Mouse (Mus musculus) midbrain, embryonic 14.5 days (tissue): ENCODE measurements around the gene Gm5965. TPM values are rescaled to one million over a fixed set of nuclear protein-coding genes. Genes with fewer than 3 reads are reported as not detected.
"Not testable (repeated sequence)": the region's sequence is repeated elsewhere in the genome, so short reads cannot be mapped to it uniquely, and the experiment has no call there.

Experiments used
- ATAC-seq: fragments of 200-750 bp; cut with Nextera tagmentation; 2 replicates; pipeline ENCODE4 v1.8.0; 2017; ENCODE audit warnings: moderate number of reproducible peaks, moderate library complexity; ENCODE audit not compliant: low FRiP score, low TSS enrichment
- DNase-seq: peaks from one replicate; pipeline ENCODE4 v3.0.0-alpha.2; 2015
- H3K27ac ChIP-seq: fragments of 300-500 bp; sonication (generic); replicated peaks from 2 replicates; pipeline ENCODE4 v1.5.1; 2014; ENCODE audit warnings: mild to moderate bottlenecking, low read depth, low read length, moderate library complexity
- H3K27me3 ChIP-seq: fragments of 300-500 bp; sonication (generic); 2 replicates; pipeline ENCODE4 v1.6.1; 2014; ENCODE audit warnings: low read length, control low read depth, mixed read lengths; ENCODE audit not compliant: control insufficient read depth, insufficient read depth
- H3K36me3 ChIP-seq: fragments of 300-500 bp; sonication (generic); 2 replicates; pipeline ENCODE4 v1.6.1; 2014; ENCODE audit warnings: low read length, control low read depth; ENCODE audit not compliant: control insufficient read depth, insufficient read depth
- H3K4me1 ChIP-seq: fragments of 300-500 bp; sonication (generic); 2 replicates; pipeline ENCODE4 v1.6.1; 2014; ENCODE audit warnings: mild to moderate bottlenecking, antibody characterized with exemption, low read length, control low read depth; ENCODE audit not compliant: control insufficient read depth, insufficient read depth
- H3K4me2 ChIP-seq: fragments of 300-500 bp; sonication (generic); 2 replicates; pipeline ENCODE4 v1.6.1; 2014; ENCODE audit warnings: mild to moderate bottlenecking, low read length, moderate library complexity
- H3K4me3 ChIP-seq: fragments of 300-500 bp; sonication (generic); replicated peaks from 2 replicates; pipeline ENCODE4 v1.5.1; 2014; ENCODE audit warnings: low read depth, low read length
- H3K9ac ChIP-seq: fragments of 300-500 bp; sonication (generic); replicated peaks from 2 replicates; pipeline ENCODE4 v1.6.1; 2014; ENCODE audit warnings: mild to moderate bottlenecking, low read length, moderate library complexity
- H3K9me3 ChIP-seq: fragments of 300-500 bp; sonication (generic); 2 replicates; pipeline ENCODE4 v1.6.1; 2016; ENCODE audit warnings: low read length, control low read depth, mixed read lengths; ENCODE audit not compliant: control insufficient read depth
- WGBS: fragments of 180-500 bp; shearing (Covaris S2); extraction: QIAGEN DNeasy Blood & Tissue Kit; methylation state at CpG from one replicate; pipeline ENCODE4 v1.1.7; 2014; 5-methylcytosine and 5-hydroxymethylcytosine counted together
- polyA plus RNA-seq: library from polyadenylated mRNA; unstranded; fragments of >200 nt; fragmentation: Nextera tagmentation; extraction: Ambion mirVana; gene quantifications from 2 replicates; pipeline ENCODE4 v1.2.1, GENCODE M21; 2014

The Gm5965 gene
- polyA plus RNA-seq = not detected in 2 replicates

DNA sequence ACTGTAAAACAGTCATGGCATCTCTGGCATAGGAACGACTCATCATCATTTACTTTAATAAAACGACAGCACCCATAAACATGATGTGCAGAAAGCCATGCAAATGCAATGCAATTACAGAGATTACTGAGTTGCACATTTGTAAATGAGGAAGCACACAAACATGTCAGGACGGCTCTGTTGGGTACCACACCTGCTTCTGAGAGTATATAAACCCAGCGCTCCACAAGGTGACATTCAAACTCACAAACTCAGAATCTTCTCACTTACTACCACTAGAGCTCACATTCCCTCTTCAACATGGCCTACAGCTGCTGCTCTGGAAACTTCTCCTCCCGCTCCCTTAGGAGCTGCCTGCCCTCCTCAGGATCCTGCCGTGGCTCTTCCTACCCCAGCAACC is at the start of gene Gm5965:
Gene Gm5965, plus strand, starts transcription at position 301 of the 400 bp plus-strand sequence.
- Histone ChIP-seq H3K4me2 (no peak within 1 kb of the TSS), H3K4me1 (no peaks in the 10 kb centered on the region), H3K9me3 (no peaks in the 10 kb centered on the region), H3K27me3 (no peaks in the 10 kb centered on the region), H3K27ac (no peak within 1 kb of the TSS), H3K4me3 (no peak within 1 kb of the TSS), H3K36me3 (no peaks in the 10 kb centered on the region), H3K9ac (no peak within 1 kb of the TSS)
- ATAC-seq (no peak), DNase-seq (no peak)
- 94% methylated on average over 5 of the region's 6 CpGs for WGBS

DNA sequence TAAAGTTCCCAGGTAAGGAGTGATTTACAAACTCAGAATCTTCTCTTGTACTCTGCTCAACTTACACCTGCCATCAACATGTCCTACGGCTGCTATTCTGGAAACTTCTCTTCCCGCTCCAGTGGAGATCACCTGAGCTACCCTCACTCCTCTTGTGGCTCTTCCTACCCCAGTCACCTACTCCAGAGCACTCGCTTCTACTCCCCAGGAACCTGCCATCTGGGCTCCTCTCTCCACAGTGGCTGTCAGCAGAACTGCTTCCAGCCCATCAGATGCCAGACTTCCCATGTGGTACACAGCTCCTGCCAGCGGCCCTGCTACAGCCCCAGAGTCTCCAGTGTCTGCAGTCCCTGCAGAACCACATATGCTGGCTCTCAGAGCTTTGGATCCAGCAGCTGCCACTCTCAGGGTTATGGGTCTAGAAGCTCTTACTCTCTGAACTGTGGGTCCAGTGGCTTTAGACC is 48.9 kb upstream of the Gm5965 start, which contains the start of gene Krtap13-1:
Gene Krtap13-1, plus strand, starts transcription at position 51 of the 464 bp plus-strand sequence.
- 86% methylated on average over 4 of the region's 4 CpGs for WGBS
- no peak within 1 kb of the TSS for H3K27ac ChIP-seq

DNA sequence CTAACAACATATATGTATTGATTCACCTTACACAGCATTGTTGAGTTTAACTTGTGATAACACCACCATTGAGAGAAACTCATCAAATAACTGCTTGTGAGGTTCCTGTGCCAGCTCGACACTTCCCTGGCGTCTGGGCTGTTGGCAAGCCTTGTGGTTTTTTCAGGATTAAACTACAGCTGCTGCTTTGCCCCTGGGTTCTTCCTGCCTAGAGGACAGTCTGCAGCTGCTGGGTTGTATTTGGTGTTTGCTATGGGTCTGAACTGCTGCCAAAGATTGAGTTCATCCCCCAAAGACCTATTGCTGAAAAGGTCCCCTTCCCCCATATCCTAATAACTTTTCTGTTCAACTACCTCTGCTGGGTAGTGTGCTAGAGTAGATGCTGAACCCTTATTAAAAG is 42.3 kb upstream of the Gm5965 start:
- 70% methylated on average over 2 of the region's 2 CpGs for WGBS
- Histone ChIP-seq H3K9ac (no peak overlapping the region), H3K36me3 (no peaks in the 10 kb centered on the region), H3K4me3 (no peak overlapping the region), H3K4me2 (no peak overlapping the region), H3K27ac (no peak overlapping the region), H3K4me1 (no peaks in the 10 kb centered on the region), H3K9me3 (no peaks in the 10 kb centered on the region), H3K27me3 (no peaks in the 10 kb centered on the region)
- DNase-seq (peak; percentile 12), ATAC-seq (no peak)

More for the DNA sequence above, 48.9 kb upstream of the Gm5965 start, which contains the start of gene Krtap13-1:
- ATAC-seq = no peak
- no peak within 1 kb of the TSS for H3K4me2 ChIP-seq
- H3K4me1 ChIP-seq = no peaks in the 10 kb centered on the region
- H3K4me3 ChIP-seq = no peak within 1 kb of the TSS
- no peaks in the 10 kb centered on the region for H3K36me3 ChIP-seq
- DNase-seq = no peak
- no peaks in the 10 kb centered on the region for H3K9me3 ChIP-seq
- H3K9ac ChIP-seq = no peak within 1 kb of the TSS
- no peaks in the 10 kb centered on the region for H3K27me3 ChIP-seq

DNA sequence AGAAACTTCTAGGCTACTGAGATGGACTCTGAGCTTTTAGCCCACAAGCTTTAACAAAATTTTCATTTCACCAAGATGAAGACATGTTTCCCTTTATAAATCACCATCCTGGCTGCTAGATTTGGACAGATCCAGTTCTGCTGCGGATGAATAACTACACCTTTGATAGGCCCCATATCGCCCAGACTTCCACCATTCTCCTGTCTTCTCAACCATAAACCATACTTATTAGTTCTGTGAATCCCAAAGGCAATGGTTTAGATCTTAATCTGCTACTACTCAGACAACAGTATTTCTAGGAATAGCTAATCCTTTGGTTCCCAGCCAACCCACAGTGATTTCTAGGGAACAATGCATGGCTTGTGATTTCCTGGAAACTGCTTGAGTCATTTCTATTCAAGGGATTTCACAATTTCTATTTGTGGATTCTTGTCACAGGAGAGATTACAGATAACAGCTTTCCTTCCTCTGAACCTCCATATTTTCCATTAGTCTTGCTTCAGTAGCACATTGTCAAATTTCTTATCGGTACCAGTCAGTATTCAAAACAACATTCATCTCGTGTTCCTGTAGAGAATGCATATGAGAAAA is 32.9 kb upstream of the Gm5965 start:
- peak; percentile 73 for DNase-seq
- no peaks in the 10 kb centered on the region for H3K36me3 ChIP-seq
- WGBS = 40% methylated on average over 4 of the region's 4 CpGs

DNA sequence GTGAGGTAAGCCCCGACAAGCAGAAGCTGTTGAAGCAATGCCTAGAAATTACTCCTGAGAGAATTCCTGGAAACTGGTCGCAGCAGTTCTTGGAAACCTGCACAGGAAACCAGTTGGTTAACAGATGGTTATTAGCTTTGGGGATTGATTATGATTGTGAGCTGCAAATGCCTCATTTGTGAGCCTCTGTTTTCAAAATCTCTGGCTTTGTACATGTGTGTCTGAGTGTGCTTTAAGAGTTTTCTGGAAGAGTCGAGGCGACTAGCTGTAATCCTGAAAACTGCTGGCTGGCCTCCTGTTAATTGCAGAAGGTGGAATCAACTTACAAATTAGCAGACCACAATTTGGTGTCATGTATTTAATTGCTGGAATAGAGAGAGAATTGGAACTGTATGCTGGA is 29.8 kb upstream of the Gm5965 start:
- WGBS = 75% methylated on average over 4 of the region's 4 CpGs
- ATAC-seq (no peak), DNase-seq (no peak)

More for the DNA sequence above, 32.9 kb upstream of the Gm5965 start:
- no peak overlapping the region for H3K4me3 ChIP-seq
- no peak overlapping the region for H3K4me2 ChIP-seq
- no peaks in the 10 kb centered on the region for H3K9me3 ChIP-seq
- H3K4me1 ChIP-seq = no peaks in the 10 kb centered on the region
- no peak overlapping the region for H3K9ac ChIP-seq
- no peak overlapping the region for H3K27ac ChIP-seq
- ATAC-seq = peak; percentile 37; the same call in 1 of the 2 replicates
- H3K27me3 ChIP-seq = no peaks in the 10 kb centered on the region

DNA sequence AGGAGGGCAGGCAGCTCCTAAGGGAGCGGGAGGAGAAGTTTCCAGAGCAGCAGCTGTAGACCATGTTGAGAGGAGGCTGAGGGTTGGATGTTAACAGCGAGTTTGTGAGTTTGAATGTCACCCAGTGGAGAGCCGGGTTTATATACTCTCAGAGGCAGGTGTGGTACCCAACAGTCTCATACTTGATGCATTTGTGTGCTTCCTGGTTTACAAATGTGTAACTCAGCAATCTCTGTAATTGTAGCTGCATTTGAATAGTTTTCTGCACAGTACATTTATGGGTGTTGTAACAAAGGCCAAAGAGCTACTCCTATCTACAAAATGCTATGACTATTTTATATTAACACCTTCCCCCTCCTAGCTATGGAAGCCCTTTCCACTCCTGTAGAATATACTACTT is 26.2 kb upstream of the Gm5965 start, which contains the start of gene Krtap13:
Gene Krtap13, minus strand, starts transcription at position 101 of the 400 bp plus-strand sequence.
- ATAC-seq, H3K4me2 ChIP-seq, H3K27me3 ChIP-seq, H3K36me3 ChIP-seq, H3K9me3 ChIP-seq, DNase-seq, H3K27ac ChIP-seq, H3K4me1 ChIP-seq, H3K4me3 ChIP-seq, H3K9ac ChIP-seq: not testable (repeated sequence)
- WGBS = 84% methylated on average over 3 of the region's 3 CpGs

More for the DNA sequence above, 29.8 kb upstream of the Gm5965 start:
- Histone ChIP-seq H3K4me2 (no peak overlapping the region), H3K27ac (no peak overlapping the region), H3K4me3 (no peak overlapping the region), H3K27me3 (no peaks in the 10 kb centered on the region), H3K9ac (no peak overlapping the region), H3K36me3 (no peaks in the 10 kb centered on the region), H3K4me1 (no peaks in the 10 kb centered on the region), H3K9me3 (no peaks in the 10 kb centered on the region)

DNA sequence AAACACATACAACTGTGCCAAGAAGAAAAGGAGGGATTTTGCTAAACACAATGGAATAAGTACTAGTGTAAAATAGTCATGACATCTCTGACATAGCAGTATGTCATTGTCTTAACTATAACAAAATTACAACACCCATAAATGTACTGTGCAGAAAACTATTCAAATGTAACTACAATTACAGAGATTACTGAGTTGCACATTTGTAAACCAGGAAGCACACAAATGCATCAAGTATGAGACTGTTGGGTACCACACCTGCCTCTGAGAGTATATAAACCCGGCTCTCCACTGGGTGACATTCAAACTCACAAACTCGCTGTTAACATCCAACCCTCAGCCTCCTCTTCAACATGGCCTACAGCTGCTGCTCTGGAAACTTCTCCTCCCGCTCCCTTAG is 19.1 kb upstream of the Gm5965 start, which contains the start of gene 2310034C09Rik:
Gene 2310034C09Rik, plus strand, starts transcription at position 301 of the 400 bp plus-strand sequence.
- H3K9me3 ChIP-seq, H3K9ac ChIP-seq, DNase-seq, ATAC-seq, H3K36me3 ChIP-seq, H3K4me2 ChIP-seq, H3K4me3 ChIP-seq, H3K27ac ChIP-seq, H3K27me3 ChIP-seq, H3K4me1 ChIP-seq: not testable (repeated sequence)
- WGBS = 97% methylated on average over 3 of the region's 3 CpGs

DNA sequence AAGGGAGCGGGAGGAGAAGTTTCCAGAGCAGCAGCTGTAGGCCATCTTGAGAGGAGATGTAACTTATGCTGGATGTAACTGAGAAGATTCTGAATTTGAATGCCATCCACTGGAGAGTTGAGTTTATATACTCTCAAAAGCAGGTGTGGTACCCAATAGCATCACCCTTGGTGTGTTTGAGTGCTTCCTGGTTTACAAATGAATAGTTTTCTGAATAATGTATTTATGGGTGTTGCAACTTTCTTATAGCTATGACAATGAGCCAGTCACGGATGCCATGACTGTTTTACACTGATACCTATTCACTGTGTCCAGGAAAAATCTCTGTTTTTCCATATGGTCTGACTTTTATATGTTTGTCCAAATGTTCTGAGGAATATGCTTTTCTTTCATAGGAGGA is 3.6 kb upstream of the Gm5965 start, which contains the start of gene 2310057N15Rik:
Gene 2310057N15Rik, minus strand, starts transcription at position 101 of the 400 bp plus-strand sequence.
- Histone ChIP-seq H3K4me3 (no peak within 1 kb of the TSS), H3K36me3 (no peaks in the 10 kb centered on the region), H3K9me3 (no peaks in the 10 kb centered on the region), H3K9ac (no peak within 1 kb of the TSS), H3K27me3 (no peaks in the 10 kb centered on the region), H3K27ac (no peak within 1 kb of the TSS), H3K4me2 (no peak within 1 kb of the TSS), H3K4me1 (no peaks in the 10 kb centered on the region)
- ATAC-seq = no peak
- WGBS = 86% methylated on average over 2 of the region's 2 CpGs
- DNase-seq = no peak

DNA sequence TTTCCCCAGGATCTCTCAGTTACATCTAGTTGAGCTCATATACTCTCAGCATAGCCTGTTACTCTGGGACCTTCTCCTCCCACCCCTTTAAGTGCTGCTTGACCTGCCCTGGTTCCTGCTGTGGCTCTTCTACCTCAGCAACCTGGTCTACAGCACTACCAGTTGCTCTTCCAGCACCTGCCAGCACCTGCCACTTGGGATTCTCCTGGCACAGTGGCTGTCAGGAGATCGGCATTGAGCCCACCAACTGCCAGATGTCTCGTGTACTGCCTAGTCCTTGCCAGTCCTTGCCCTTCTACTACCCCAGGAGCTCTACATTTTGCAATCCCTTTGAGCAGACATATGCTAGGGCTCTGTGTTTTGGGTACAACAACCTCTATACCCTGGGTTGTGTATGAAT is 9.1 kb downstream of the Gm5965 start:
- Histone ChIP-seq H3K36me3 (no peaks in the 10 kb centered on the region), H3K4me3 (no peak overlapping the region), H3K9ac (no peak overlapping the region), H3K27me3 (no peaks in the 10 kb centered on the region), H3K4me1 (no peaks in the 10 kb centered on the region), H3K9me3 (no peaks in the 10 kb centered on the region), H3K27ac (no peak overlapping the region), H3K4me2 (no peak overlapping the region)
- DNase-seq (no peak), ATAC-seq (no peak)
- 92% methylated on average over 2 of the region's 2 CpGs for WGBS
